Mouse (Mus musculus): ENCODE data around the gene Traf7. TPM values are rescaled to one million over a fixed set of nuclear protein-coding genes. Genes with fewer than 3 reads are reported as not detected.

The Traf7 gene
- total and polyA plus RNA-seq, 3 experiments, result 121 to 261 TPM; not detected in 1

DNA sequence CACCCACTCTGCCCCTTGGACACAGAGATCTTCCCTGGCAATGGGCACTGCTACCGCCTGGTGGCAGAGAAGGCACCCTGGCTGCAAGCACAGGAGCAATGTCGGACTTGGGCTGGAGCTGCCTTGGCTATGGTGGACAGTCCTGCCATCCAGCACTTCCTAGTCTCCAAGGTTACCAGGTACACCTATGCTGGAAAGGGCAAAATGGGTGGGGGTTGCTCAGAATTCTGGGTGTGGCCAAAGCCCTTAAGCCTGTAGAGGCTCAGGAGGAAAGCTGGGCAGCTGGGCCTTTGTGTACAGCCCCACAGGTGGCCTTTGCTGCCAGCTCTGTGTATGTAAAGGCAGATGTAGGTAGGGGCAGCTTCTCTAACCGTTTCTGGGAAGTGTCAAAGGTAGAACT lies 38.1 kb upstream of the Traf7 start:
- Histone ChIP-seq H3K27me3 (ENCODE audit: control insufficient read depth in 1 of 2, insufficient read depth in 2 of 2, low read length in 2 of 2) (no peaks in the 10 kb centered on the region), H3K79me2 (ENCODE audit: control insufficient read depth, insufficient read depth, low read length, poor library complexity) (no peaks in the 10 kb centered on the region), H3K27ac (ENCODE audit: control insufficient read depth, low read depth, low read length) (no peak overlapping the region), H3K4me3 (ENCODE audit: control insufficient read depth in 1 of 2, insufficient read depth in 1 of 2, low read depth in 2 of 2, low read length in 2 of 2) (no peak overlapping the region), H3K9ac (ENCODE audit: control insufficient read depth, low read depth, low read length, poor library complexity, severe bottlenecking) (no peak overlapping the region), H3K9me3 (replicated peaks; ENCODE audit: insufficient read depth, low read length) (no peaks in the 10 kb centered on the region), H3K4me1 (ENCODE audit: control insufficient read depth in 1 of 2, insufficient read depth in 2 of 2, low read length in 2 of 2) (peaks cover 16 to 20% of the 10 kb centered on the region in 2 experiments), H3K36me3 (ENCODE audit: control insufficient read depth in 1 of 2, insufficient read depth in 2 of 2, low read length in 2 of 2) (peaks cover 0 to 19% of the 10 kb centered on the region in 2 experiments; a peak in 3 of 4 replicates)
- no peak for DNase-seq (ENCODE audit: low read depth, low spot score)
- no peak for TF ChIP-seq USF2 (IDR thresholded peaks at IDR 0.05; ENCODE audit: borderline replicate concordance in 1 of 2, insufficient read depth in 1 of 2, low read depth in 1 of 2, low read length in 2 of 2)
- TF ChIP-seq ELF1 (IDR thresholded peaks at IDR 0.05; ENCODE audit: low read depth, low read length), result no peak
- TF ChIP-seq TAL1 (IDR thresholded peaks at IDR 0.05; ENCODE audit: low read length), result no peak
- no peak for TF ChIP-seq JUND (IDR thresholded peaks at IDR 0.05; ENCODE audit: low read depth, low read length)
- TF ChIP-seq NRF1 (IDR thresholded peaks at IDR 0.05; ENCODE audit: insufficient read depth, low read depth, low read length, poor library complexity, severe bottlenecking), result no peak
- TF ChIP-seq MEF2A (IDR thresholded peaks at IDR 0.05; ENCODE audit: extremely low read depth, insufficient replicate concordance, low read depth, low read length, poor library complexity, severe bottlenecking), result no peak
- TF ChIP-seq EP300 (IDR thresholded peaks at IDR 0.05; ENCODE audit: low read depth in 1 of 2, low read length in 2 of 2), result no peak
- TF ChIP-seq ZC3H11A (IDR thresholded peaks at IDR 0.05; ENCODE audit: low read depth, low read length), result no peak
- TF ChIP-seq SMC3 (IDR thresholded peaks at IDR 0.05; ENCODE audit: low read depth, low read length), result no peak
- TF ChIP-seq TBP (IDR thresholded peaks at IDR 0.05; ENCODE audit: low read depth, low read length), result no peak

DNA sequence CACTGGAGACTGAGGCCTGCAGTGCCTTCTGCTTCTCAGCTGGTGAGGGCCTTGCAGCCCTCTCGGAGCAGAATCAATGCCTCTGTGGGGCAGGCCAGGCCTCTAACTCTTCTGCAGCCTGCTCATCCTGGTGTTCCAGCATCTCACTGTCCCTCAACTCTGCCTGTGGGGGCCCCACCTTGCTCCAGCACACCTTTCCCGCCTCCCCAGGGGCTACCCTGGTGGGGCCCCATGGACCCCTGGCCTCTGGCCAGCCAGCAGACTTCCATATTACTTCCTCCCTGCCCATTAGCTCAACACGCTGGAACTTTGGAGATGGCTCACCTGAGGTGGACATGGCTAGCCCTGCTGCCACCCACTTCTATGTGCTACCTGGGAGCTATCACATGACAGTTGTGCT lies 37.4 kb upstream of the Traf7 start:
- no peaks in the 10 kb centered on the region for H3K9me3 ChIP-seq (replicated peaks; ENCODE audit: insufficient read depth, low read length)
- no peaks in the 10 kb centered on the region for H3K79me2 ChIP-seq (ENCODE audit: control insufficient read depth, insufficient read depth, low read length, poor library complexity)
- H3K27ac ChIP-seq (ENCODE audit: control insufficient read depth, low read depth, low read length), result no peak overlapping the region
- H3K36me3 ChIP-seq (ENCODE audit: control insufficient read depth in 1 of 2, insufficient read depth in 2 of 2, low read length in 2 of 2), result peaks cover 0 to 24% of the 10 kb centered on the region in 2 experiments; a peak in 3 of 4 replicates
- no peaks in the 10 kb centered on the region for H3K27me3 ChIP-seq (ENCODE audit: control insufficient read depth in 1 of 2, insufficient read depth in 2 of 2, low read length in 2 of 2)
- H3K9ac ChIP-seq (ENCODE audit: control insufficient read depth, low read depth, low read length, poor library complexity, severe bottlenecking), result no peak overlapping the region
- no peak overlapping the region for H3K4me3 ChIP-seq (ENCODE audit: control insufficient read depth in 1 of 2, insufficient read depth in 1 of 2, low read depth in 2 of 2, low read length in 2 of 2)
- peaks cover 16 to 27% of the 10 kb centered on the region in 2 experiments for H3K4me1 ChIP-seq (ENCODE audit: control insufficient read depth in 1 of 2, insufficient read depth in 2 of 2, low read length in 2 of 2)
- no peak for DNase-seq (ENCODE audit: low read depth, low spot score)
- TF ChIP-seq HCFC1 (IDR thresholded peaks at IDR 0.05; ENCODE audit: low read depth, low read length), result no peak
- TF ChIP-seq RCOR1 (IDR thresholded peaks at IDR 0.05; ENCODE audit: low read depth, low read length), result no peak
- no peak for TF ChIP-seq MAX (IDR thresholded peaks at IDR 0.05; ENCODE audit: low read length)
- TF ChIP-seq ZMIZ1 (IDR thresholded peaks at IDR 0.05; ENCODE audit: low read depth, low read length), result no peak
- TF ChIP-seq EP300 (IDR thresholded peaks at IDR 0.05; ENCODE audit: low read depth in 1 of 2, low read length in 2 of 2), result no peak
- TF ChIP-seq ZC3H11A (IDR thresholded peaks at IDR 0.05; ENCODE audit: low read depth, low read length), result no peak
